Mouse (Mus musculus): ENCODE measurements around the gene Fbxw9. TPM values are rescaled to one million over a fixed set of nuclear protein-coding genes. Genes with fewer than 3 reads are reported as not detected.

Fbxw9 gene
- 20.9 and 25.8 TPM in 2 replicates for polyA plus RNA-seq (2014; fragmentation: Nextera tagmentation; extraction: Ambion mirVana)

DNA sequence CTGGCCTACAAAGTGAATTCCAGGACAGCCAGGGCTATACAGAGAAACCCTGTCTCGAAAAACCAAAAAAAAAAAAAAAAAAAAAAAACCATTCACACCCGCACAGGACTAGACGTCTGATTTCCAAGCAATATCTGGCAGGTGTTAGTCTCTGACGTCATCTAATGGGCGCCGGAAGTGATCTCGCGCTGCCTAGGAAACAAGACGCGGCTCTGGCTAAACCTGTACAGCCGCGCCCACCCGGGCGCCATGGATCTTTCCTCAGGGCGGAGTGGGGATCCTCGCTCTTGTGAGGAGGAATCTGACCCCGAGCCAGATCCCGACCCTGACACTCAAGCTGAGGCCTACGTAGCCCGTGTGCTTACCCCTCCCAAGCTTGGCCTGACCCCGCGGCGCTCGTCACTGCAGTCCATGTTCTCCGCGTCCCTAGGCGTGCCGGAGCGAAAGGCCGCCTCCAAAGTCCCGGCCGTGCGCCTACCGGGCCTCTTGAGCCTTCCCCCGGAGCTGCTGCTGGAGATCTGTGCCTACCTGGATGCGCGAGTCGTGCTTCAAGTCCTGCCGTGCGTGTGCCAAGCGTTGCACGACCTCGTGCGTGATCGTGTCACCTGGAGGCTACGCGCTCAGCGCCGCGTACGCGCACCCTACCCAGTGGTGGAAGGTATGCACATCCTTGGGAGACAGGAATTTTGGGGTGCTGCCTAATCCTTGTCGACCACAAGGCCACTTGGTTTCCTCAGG, at the start of gene Fbxw9:
TSS of gene Fbxw9 (plus strand) at position 177 of the 738 bp plus-strand sequence.
- DNase-seq (ENCODE audit: low spot score) (peak; percentile 95), ATAC-seq (ENCODE audit: low read depth) (peak; percentile 92)
- H3K36me3 ChIP-seq (ENCODE audit: control insufficient read depth, insufficient read depth, low read length), result peaks cover 24% of the 10 kb centered on the region
- H3K27ac ChIP-seq (replicated peaks; ENCODE audit: low read depth, low read length), result peak within 1 kb of the TSS; percentile 44; the same call in 1 of the 2 replicates
- WGBS, result under 1% methylated on average over 45 of the region's 53 CpGs
- peak within 1 kb of the TSS; percentile 91 for H3K4me2 ChIP-seq (ENCODE audit: low read depth, low read length)
- H3K9me3 ChIP-seq (ENCODE audit: control insufficient read depth, low read length), result no peaks in the 10 kb centered on the region
- no peaks in the 10 kb centered on the region for H3K27me3 ChIP-seq (replicated peaks; ENCODE audit: control insufficient read depth, insufficient read depth, low read length)
- H3K4me1 ChIP-seq (ENCODE audit: control insufficient read depth, insufficient read depth, low read length), result peaks cover 8% of the 10 kb centered on the region
- H3K4me3 ChIP-seq (ENCODE audit: low read depth, low read length), result peak within 1 kb of the TSS; percentile 58
- H3K9ac ChIP-seq (ENCODE audit: low read depth, low read length), result peak within 1 kb of the TSS; percentile 66

DNA sequence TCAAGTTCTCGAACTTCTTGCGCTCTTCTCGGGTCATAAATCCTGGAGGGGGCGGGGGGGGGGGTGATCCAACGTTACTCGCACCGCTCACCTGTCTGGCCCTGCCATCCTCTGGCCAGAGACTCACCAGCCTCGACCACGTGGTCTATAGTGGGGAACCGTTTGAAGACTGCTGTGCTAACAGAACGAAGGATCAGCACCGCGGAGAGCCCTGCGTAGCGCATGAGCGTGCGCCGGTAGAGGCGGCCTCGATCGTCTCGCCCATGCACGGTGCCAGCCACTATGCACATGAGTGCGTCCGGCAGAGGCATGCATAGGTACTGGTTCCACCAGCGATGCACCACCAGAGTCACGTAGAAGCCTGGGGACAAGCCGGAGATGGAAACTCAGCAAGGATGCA, 48.6 kb upstream of the Fbxw9 start:
- H3K36me3 ChIP-seq (ENCODE audit: control insufficient read depth, insufficient read depth, low read length), result no peaks in the 10 kb centered on the region
- WGBS, result 15% methylated on average over 28 of the region's 28 CpGs
- ATAC-seq (ENCODE audit: low read depth) (no peak), DNase-seq (ENCODE audit: low spot score) (no peak)
- no peak overlapping the region for H3K4me2 ChIP-seq (ENCODE audit: low read depth, low read length)
- peaks cover 52% of the 10 kb centered on the region for H3K27me3 ChIP-seq (replicated peaks; ENCODE audit: control insufficient read depth, insufficient read depth, low read length)
- no peaks in the 10 kb centered on the region for H3K9me3 ChIP-seq (ENCODE audit: control insufficient read depth, low read length)
- H3K9ac ChIP-seq (ENCODE audit: low read depth, low read length), result no peak overlapping the region
- H3K4me1 ChIP-seq (ENCODE audit: control insufficient read depth, insufficient read depth, low read length), result no peaks in the 10 kb centered on the region; the same call in 1 of the 2 replicates
- H3K4me3 ChIP-seq (ENCODE audit: low read depth, low read length), result no peak overlapping the region
- no peak overlapping the region for H3K27ac ChIP-seq (replicated peaks; ENCODE audit: low read depth, low read length)

DNA sequence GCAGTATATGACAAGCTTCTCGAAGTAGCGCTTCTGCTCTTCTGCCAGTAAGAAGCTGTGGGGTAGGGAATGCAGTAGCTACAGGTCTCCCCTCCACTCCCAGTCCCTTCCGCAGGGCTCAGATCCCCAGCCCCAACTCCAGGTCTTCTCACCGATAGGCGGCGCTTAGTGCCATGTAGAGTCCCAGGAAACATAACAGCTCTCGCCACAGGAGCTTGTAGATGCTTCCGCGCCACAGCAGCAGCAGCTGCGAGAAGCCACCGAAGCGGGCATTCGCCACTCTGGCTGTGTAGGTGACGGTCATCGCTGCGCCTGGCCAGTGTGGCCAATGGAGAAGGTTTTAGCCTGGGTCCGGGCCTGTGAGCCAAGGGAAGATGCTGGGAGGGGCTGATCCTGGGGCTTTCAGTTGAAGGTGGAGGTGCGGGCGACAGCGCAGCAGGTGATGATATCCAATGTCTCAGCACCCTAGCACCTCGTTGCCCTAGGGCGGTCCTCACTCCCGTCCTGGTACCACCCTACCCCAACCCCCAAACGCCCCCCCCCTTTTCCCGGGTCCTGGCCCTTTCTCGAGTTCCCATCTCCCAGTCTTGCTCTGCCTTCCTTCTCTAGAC, 46.5 kb upstream of the Fbxw9 start:
- peaks cover 42% of the 10 kb centered on the region for H3K27me3 ChIP-seq (replicated peaks; ENCODE audit: control insufficient read depth, insufficient read depth, low read length)
- 5% methylated on average over 25 of the region's 26 CpGs for WGBS

GRCm38 (mm10) chr8:85014431-85014830, 45.4 kb upstream of the Fbxw9 start, which contains the start of gene Best2:
Best2 (minus strand) TSS chr8:85014531.
- H3K4me1 ChIP-seq (ENCODE audit: control insufficient read depth, insufficient read depth, low read length), result no peaks in the 10 kb centered on the region; the same call in 1 of the 2 replicates
- no peak within 1 kb of the TSS for H3K27ac ChIP-seq (replicated peaks; ENCODE audit: low read depth, low read length)
- H3K9me3 ChIP-seq (ENCODE audit: control insufficient read depth, low read length), result no peaks in the 10 kb centered on the region
- ATAC-seq (ENCODE audit: low read depth) (no peak), DNase-seq (ENCODE audit: low spot score) (no peak)
- WGBS, result 43% methylated on average over 2 of the region's 2 CpGs
- peaks cover 20% of the 10 kb centered on the region for H3K36me3 ChIP-seq (ENCODE audit: control insufficient read depth, insufficient read depth, low read length)
- peak within 1 kb of the TSS; percentile 31 for H3K4me3 ChIP-seq (ENCODE audit: low read depth, low read length)
- H3K27me3 ChIP-seq (replicated peaks; ENCODE audit: control insufficient read depth, insufficient read depth, low read length), result peaks cover 34% of the 10 kb centered on the region
- H3K4me2 ChIP-seq (ENCODE audit: low read depth, low read length), result peak within 1 kb of the TSS; percentile 57
- H3K9ac ChIP-seq (ENCODE audit: low read depth, low read length), result peak within 1 kb of the TSS; percentile 48

More for the DNA sequence above, 46.5 kb upstream of the Fbxw9 start:
- H3K36me3 ChIP-seq (ENCODE audit: control insufficient read depth, insufficient read depth, low read length), result peaks cover 9% of the 10 kb centered on the region
- no peak overlapping the region for H3K27ac ChIP-seq (replicated peaks; ENCODE audit: low read depth, low read length)
- H3K4me2 ChIP-seq (ENCODE audit: low read depth, low read length), result peak overlapping the region; percentile 57
- H3K4me3 ChIP-seq (ENCODE audit: low read depth, low read length), result peak overlapping the region; percentile 31
- H3K9me3 ChIP-seq (ENCODE audit: control insufficient read depth, low read length), result no peaks in the 10 kb centered on the region
- DNase-seq (ENCODE audit: low spot score), result peak; percentile 90
- H3K4me1 ChIP-seq (ENCODE audit: control insufficient read depth, insufficient read depth, low read length), result no peaks in the 10 kb centered on the region; the same call in 1 of the 2 replicates
- peak overlapping the region; percentile 48 for H3K9ac ChIP-seq (ENCODE audit: low read depth, low read length)
- ATAC-seq (ENCODE audit: low read depth), result peak; percentile 81

GRCm38 (mm10) chr8:85016724-85017123, 43.1 kb upstream of the Fbxw9 start:
- WGBS, result 70% methylated on average over 10 of the region's 10 CpGs
- Histone ChIP-seq H3K9me3 (ENCODE audit: control insufficient read depth, low read length) (no peaks in the 10 kb centered on the region), H3K27me3 (replicated peaks; ENCODE audit: control insufficient read depth, insufficient read depth, low read length) (peaks cover 19% of the 10 kb centered on the region), H3K36me3 (ENCODE audit: control insufficient read depth, insufficient read depth, low read length) (peaks cover 38% of the 10 kb centered on the region), H3K4me2 (ENCODE audit: low read depth, low read length) (no peak overlapping the region), H3K4me3 (ENCODE audit: low read depth, low read length) (no peak overlapping the region), H3K9ac (ENCODE audit: low read depth, low read length) (no peak overlapping the region), H3K27ac (replicated peaks; ENCODE audit: low read depth, low read length) (no peak overlapping the region; the same call in 1 of the 2 replicates), H3K4me1 (ENCODE audit: control insufficient read depth, insufficient read depth, low read length) (no peaks in the 10 kb centered on the region; the same call in 1 of the 2 replicates)
- DNase-seq (ENCODE audit: low spot score), result no peak
- ATAC-seq (ENCODE audit: low read depth), result no peak

DNA sequence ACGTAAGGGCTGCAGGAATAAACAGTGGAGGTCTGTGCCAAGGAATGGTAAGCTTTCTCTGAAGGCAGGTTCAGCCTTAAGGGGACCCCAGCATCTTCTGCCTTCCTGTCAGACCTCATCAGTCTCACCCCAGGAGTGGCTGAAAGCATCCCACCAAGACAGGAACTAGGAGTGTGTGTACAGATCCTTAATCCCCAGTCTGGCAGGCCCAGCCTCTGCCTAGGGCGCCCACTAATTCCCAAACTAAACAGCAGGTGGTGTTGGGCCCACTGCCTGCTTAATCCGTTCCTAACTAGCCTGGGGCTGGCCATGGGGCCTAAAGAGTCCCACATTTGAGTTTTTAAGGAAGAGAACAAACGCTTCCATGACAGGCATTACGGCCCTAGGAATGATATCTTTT, 42.6 kb upstream of the Fbxw9 start:
- ATAC-seq (ENCODE audit: low read depth), result peak; percentile 31
- WGBS, result 40% methylated on average over 5 of the region's 5 CpGs
- H3K27me3 ChIP-seq (replicated peaks; ENCODE audit: control insufficient read depth, insufficient read depth, low read length), result peaks cover 17% of the 10 kb centered on the region
- peaks cover 43% of the 10 kb centered on the region for H3K36me3 ChIP-seq (ENCODE audit: control insufficient read depth, insufficient read depth, low read length)
- H3K4me2 ChIP-seq (ENCODE audit: low read depth, low read length), result no peak overlapping the region
- no peak overlapping the region; the same call in 1 of the 2 replicates for H3K27ac ChIP-seq (replicated peaks; ENCODE audit: low read depth, low read length)
- no peaks in the 10 kb centered on the region; the same call in 1 of the 2 replicates for H3K4me1 ChIP-seq (ENCODE audit: control insufficient read depth, insufficient read depth, low read length)
- H3K4me3 ChIP-seq (ENCODE audit: low read depth, low read length), result no peak overlapping the region
- peak; percentile 34 for DNase-seq (ENCODE audit: low spot score)
- H3K9ac ChIP-seq (ENCODE audit: low read depth, low read length), result no peak overlapping the region
- H3K9me3 ChIP-seq (ENCODE audit: control insufficient read depth, low read length), result no peaks in the 10 kb centered on the region

DNA sequence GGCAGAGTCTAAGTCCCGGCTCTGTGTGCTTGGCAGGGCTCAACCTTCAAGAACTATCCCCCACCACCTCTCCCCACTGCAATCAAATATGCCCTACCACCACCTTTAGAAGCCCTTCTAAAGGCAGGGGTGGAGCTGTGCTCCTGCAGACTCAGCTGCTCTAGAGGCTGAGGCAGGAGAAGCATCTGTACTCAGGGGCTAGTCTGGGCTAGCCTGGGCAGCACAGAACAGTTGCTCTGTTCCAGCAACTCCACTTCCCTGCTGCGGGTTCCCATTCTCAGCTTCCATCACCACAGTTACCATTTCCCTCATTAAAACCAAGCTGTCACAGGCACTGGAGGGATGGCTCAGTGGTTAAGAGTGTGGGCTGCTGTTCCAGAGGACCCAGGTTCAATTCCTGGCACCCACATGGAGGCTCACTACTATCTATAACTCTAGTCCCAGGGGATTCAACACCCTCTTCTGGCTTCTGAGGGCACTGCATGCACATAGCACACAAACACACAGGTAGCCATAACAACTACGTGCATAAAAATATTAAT, 38.3 kb upstream of the Fbxw9 start:
- H3K27ac ChIP-seq (replicated peaks; ENCODE audit: low read depth, low read length), result no peak overlapping the region
- no peaks in the 10 kb centered on the region for H3K27me3 ChIP-seq (replicated peaks; ENCODE audit: control insufficient read depth, insufficient read depth, low read length)
- no peak for DNase-seq (ENCODE audit: low spot score)
- H3K9ac ChIP-seq (ENCODE audit: low read depth, low read length), result no peak overlapping the region
- 89% methylated on average over 3 of the region's 3 CpGs for WGBS
- H3K9me3 ChIP-seq (ENCODE audit: control insufficient read depth, low read length), result no peaks in the 10 kb centered on the region
- ATAC-seq (ENCODE audit: low read depth), result no peak
- H3K4me2 ChIP-seq (ENCODE audit: low read depth, low read length), result no peak overlapping the region
- no peak overlapping the region for H3K4me3 ChIP-seq (ENCODE audit: low read depth, low read length)
- peaks cover 61% of the 10 kb centered on the region for H3K36me3 ChIP-seq (ENCODE audit: control insufficient read depth, insufficient read depth, low read length)
- peaks cover 4% of the 10 kb centered on the region; the same call in 1 of the 2 replicates for H3K4me1 ChIP-seq (ENCODE audit: control insufficient read depth, insufficient read depth, low read length)

DNA sequence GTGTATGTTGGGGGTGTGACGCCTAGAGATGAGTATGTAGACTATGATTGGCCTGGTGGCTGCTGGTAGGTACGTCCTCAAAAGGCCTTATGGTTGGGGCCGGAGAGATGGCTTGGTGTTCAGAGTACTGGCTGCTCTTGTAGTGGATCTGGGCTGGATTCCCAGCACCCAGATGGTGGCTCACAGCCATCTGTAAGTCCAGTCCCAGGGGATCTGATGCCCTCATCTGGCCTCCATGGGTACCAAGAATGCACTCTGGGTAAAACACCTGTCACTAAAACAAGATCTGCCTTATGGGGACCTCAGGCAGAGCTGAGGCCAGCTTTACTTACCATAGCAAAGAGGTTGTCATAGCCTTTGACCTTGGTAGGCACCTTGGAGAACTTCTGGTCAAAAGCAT, 36.0 kb upstream of the Fbxw9 start:
- peak overlapping the region; percentile 63 for H3K4me2 ChIP-seq (ENCODE audit: low read depth, low read length)
- H3K27ac ChIP-seq (replicated peaks; ENCODE audit: low read depth, low read length), result no peak overlapping the region
- peak overlapping the region; percentile 81; the same call in 1 of the 2 replicates for H3K4me3 ChIP-seq (ENCODE audit: low read depth, low read length)
- H3K9ac ChIP-seq (ENCODE audit: low read depth, low read length), result no peak overlapping the region
- peaks cover 48% of the 10 kb centered on the region for H3K36me3 ChIP-seq (ENCODE audit: control insufficient read depth, insufficient read depth, low read length)
- no peak for DNase-seq (ENCODE audit: low spot score)
- H3K9me3 ChIP-seq (ENCODE audit: control insufficient read depth, low read length), result no peaks in the 10 kb centered on the region
- ATAC-seq (ENCODE audit: low read depth), result no peak
- 96% methylated on average over 3 of the region's 3 CpGs for WGBS
- H3K4me1 ChIP-seq (ENCODE audit: control insufficient read depth, insufficient read depth, low read length), result peaks cover 14% of the 10 kb centered on the region
- H3K27me3 ChIP-seq (replicated peaks; ENCODE audit: control insufficient read depth, insufficient read depth, low read length), result no peaks in the 10 kb centered on the region
